Mouse (Mus musculus): ENCODE results near the gene Rpp25l. TPM values are rescaled to one million over a fixed set of nuclear protein-coding genes. Genes with fewer than 3 reads are reported as not detected.
"Not testable (repeated sequence)": the region's sequence is repeated elsewhere in the genome, so short reads cannot be mapped to it uniquely, and the experiment has no call there.

Rpp25l gene
- total RNA-seq, 2 experiments from 2014 or later: 28.7 to 30.2 TPM

GRCm38 (mm10) chr4:41739260-41739659 lies 25.9 kb upstream of the Rpp25l start:
- intact Hi-C loops (cut with DNase I): no loop called here
- DNase-seq: no peak

- intact Hi-C loops (cut with DNase I): no loop called here
- DNase-seq: no peak
These were observed 24.9 kb upstream of the Rpp25l start for GRCm38 (mm10) chr4:41738256-41738603.

GRCm38 (mm10) chr4:41737602-41738255 lies 24.4 kb upstream of the Rpp25l start:
- peak; percentile 75 to 79 for DNase-seq
- intact Hi-C loops (cut with DNase I): no loop called here

GRCm38 (mm10) chr4:41731052-41731765 lies 17.9 kb upstream of the Rpp25l start, which contains the start of gene Arid3c:
Arid3c (minus strand) TSS chr4:41731142.
- DNase-seq: no peak
- intact Hi-C loops (cut with DNase I): no loop called here

- DNase-seq: no peak
- intact Hi-C loops (cut with DNase I): no loop called here
These were observed 13.7 kb upstream of the Rpp25l start for GRCm38 (mm10) chr4:41726826-41727621.

GRCm38 (mm10) chr4:41722918-41723351 lies 9.6 kb upstream of the Rpp25l start, which contains the start of gene Dctn3:
Dctn3 (minus strand) TSS chr4:41723170.
- peak; percentile 80 to 86 for DNase-seq
- intact Hi-C loops (cut with DNase I): no loop called here

- DNase-seq: no peak
- intact Hi-C loops (cut with DNase I): no loop called here
These were observed 3.5 kb upstream of the Rpp25l start for GRCm38 (mm10) chr4:41716834-41717233.

- intact Hi-C loops (cut with DNase I): no loop called here
These were observed 2.3 kb upstream of the Rpp25l start for GRCm38 (mm10) chr4:41715596-41715995.

GRCm38 (mm10) chr4:41715082-41715481 lies 1.7 kb upstream of the Rpp25l start:
- intact Hi-C loops (cut with DNase I): no loop called here
- DNase-seq: no peak

More at GRCm38 (mm10) chr4:41715596-41715995, 2.3 kb upstream of the Rpp25l start:
- peak; percentile 25 to 51 for DNase-seq

GRCm38 (mm10) chr4:41714276-41714675 lies 942 bp upstream of the Rpp25l start:
- DNase-seq: peak; percentile 58 to 78
- intact Hi-C loops (cut with DNase I): loop anchor here (1.0 kb wide), 1 partner anchor 21 kb away; no protein-coding TSS in a partner anchor

- DNase-seq: peak in 1 of 2 experiments; percentile 34
- intact Hi-C loops (cut with DNase I): no loop called here
These were observed 725 bp downstream of the Rpp25l start for GRCm38 (mm10) chr4:41712421-41713196.

GRCm38 (mm10) chr4:41711705-41712375 lies 1.5 kb downstream of the Rpp25l start:
- DNase-seq: no peak
- intact Hi-C loops (cut with DNase I): no loop called here

GRCm38 (mm10) chr4:41710229-41710628 lies 3.1 kb downstream of the Rpp25l start:
- intact Hi-C loops (cut with DNase I): no loop called here
- no peak for DNase-seq

GRCm38 (mm10) chr4:41708192-41708745 lies 5.1 kb downstream of the Rpp25l start:
- DNase-seq: peak in 1 of 2 experiments; percentile 62

GRCm38 (mm10) chr4:41707011-41707535 lies 6.3 kb downstream of the Rpp25l start:
- peak; percentile 47 to 64 for DNase-seq
- intact Hi-C loops (cut with DNase I): loop anchor here (2.0 to 5.0 kb wide), 2 partner anchors 95 to 152 kb away; no protein-coding TSS in a partner anchor

More at GRCm38 (mm10) chr4:41708192-41708745, 5.1 kb downstream of the Rpp25l start:
- intact Hi-C loops (cut with DNase I): loop anchor here (2.0 to 5.0 kb wide), 3 partner anchors 55 to 239 kb away; no protein-coding TSS in a partner anchor

GRCm38 (mm10) chr4:41705922-41706754 lies 7.2 kb downstream of the Rpp25l start:
- no peak for DNase-seq
- intact Hi-C loops (cut with DNase I): loop anchor here (2.0 to 5.0 kb wide), 2 partner anchors 94 to 151 kb away; no protein-coding TSS in a partner anchor

- DNase-seq: no peak
- intact Hi-C loops (cut with DNase I): loop anchor here (5.0 kb wide), 1 partner anchor 92 kb away; no protein-coding TSS in a partner anchor
These were observed 8.7 kb downstream of the Rpp25l start for GRCm38 (mm10) chr4:41704651-41705050.

GRCm38 (mm10) chr4:41702226-41702625 lies 11.1 kb downstream of the Rpp25l start:
- intact Hi-C loops (cut with DNase I): not testable (repeated sequence)

More at GRCm38 (mm10) chr4:41702226-41702625, 11.1 kb downstream of the Rpp25l start:
- DNase-seq: not testable (repeated sequence)

All from heart, postnatal 14 days (tissue).